14 mouse cellular contexts compared by ENCODE assay signal in the genomic region with DNA sequence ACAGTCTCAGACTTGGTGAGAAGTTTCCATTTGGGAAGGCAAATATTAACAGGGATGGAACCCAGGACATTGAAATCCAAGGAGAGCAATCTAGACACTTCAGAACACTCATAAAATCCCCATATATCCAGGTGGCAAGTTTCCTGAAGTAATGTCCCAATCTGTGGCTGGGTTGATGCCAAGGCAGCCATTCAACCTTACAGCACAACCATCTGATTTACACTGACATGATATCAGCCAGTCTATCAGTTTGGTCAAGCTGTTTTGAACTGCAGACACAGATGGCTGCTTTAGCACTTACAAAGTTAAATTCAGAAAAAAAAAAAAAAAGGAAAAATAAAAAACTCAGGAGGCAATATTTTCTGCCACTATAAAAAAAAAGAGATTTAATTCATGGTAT.
"Had no signal": no experiment of that assay in that cellular context is flagged by ENCODE, and none has a peak within 500 bp of the region (broad histone marks: within the 10 kb centered on the region; RNA-seq: fewer than 3 reads in every experiment).

No protein-coding gene starts in this region.

- H3K9me3 ChIP-seq: limb, embryonic 13.5 days; neural tube, embryonic 13.5 days had no signal

- DNase-seq: kidney, adult 9 months; layer of hippocampus, adult 9-11 months; layer of hippocampus, postnatal 36 days; lung, adult 18-20 months; midbrain, embryonic 14.5 days; retina, postnatal 1 day; right cerebral cortex, postnatal 14 days; spleen, adult 18-20 months; thymus, adult 18-20 months; thymus, postnatal 14 days had no signal

- H3K9ac ChIP-seq: limb, embryonic 13.5 days; liver, embryonic 14.5 days; neural tube, embryonic 13.5 days had no signal

- H3K27ac ChIP-seq: kidney, postnatal 0 days; limb, embryonic 13.5 days; liver, embryonic 14.5 days; neural tube, embryonic 13.5 days had no signal

- H3K36me3 ChIP-seq: limb, embryonic 13.5 days; neural tube, embryonic 13.5 days had no signal

- H3K4me2 ChIP-seq: limb, embryonic 13.5 days; neural tube, embryonic 13.5 days had no signal

- H3K4me1 ChIP-seq: limb, embryonic 13.5 days; neural tube, embryonic 13.5 days had no signal

- H3K4me3 ChIP-seq: limb, embryonic 13.5 days; neural tube, embryonic 13.5 days had no signal

- H3K27me3 ChIP-seq: limb, embryonic 13.5 days; neural tube, embryonic 13.5 days had no signal
